Mouse (Mus musculus) limb, embryonic 14.5 days (tissue): ENCODE results near the gene Rasgrf2. TPM values are rescaled to one million over a fixed set of nuclear protein-coding genes. Genes with fewer than 3 reads are reported as not detected.
A peak's percentile ranks its signal among the peaks of the same experiment; 100 is the strongest.

ENCODE experiments used
- ATAC-seq: fragments of 200-750 bp; cut with Nextera tagmentation; 2 replicates; pipeline ENCODE4 v1.8.0; 2017; ENCODE audit warnings: low read depth, moderate number of reproducible peaks, moderate TSS enrichment; ENCODE audit not compliant: low FRiP score
- DNase-seq: peaks from one replicate; pipeline ENCODE4 v3.0.0-alpha.2; 2015; ENCODE audit warnings: low spot score
- H3K27ac ChIP-seq: fragments of 300-500 bp; sonication (generic); replicated peaks from 2 replicates; pipeline ENCODE4 v1.5.1; 2014; ENCODE audit warnings: low read depth, mild to moderate bottlenecking, low read length, moderate library complexity, mixed read lengths
- H3K27me3 ChIP-seq: fragments of 300-500 bp; sonication (generic); 2 replicates; pipeline ENCODE4 v1.6.1; 2014; ENCODE audit warnings: low read length, mixed read lengths; ENCODE audit not compliant: control insufficient read depth, insufficient read depth
- H3K36me3 ChIP-seq: fragments of 300-500 bp; sonication (generic); 2 replicates; pipeline ENCODE4 v1.6.1; 2014; ENCODE audit warnings: mild to moderate bottlenecking, low read length, moderate library complexity, mixed read lengths; ENCODE audit not compliant: control insufficient read depth, insufficient read depth
- H3K4me1 ChIP-seq: fragments of 300-500 bp; sonication (generic); 2 replicates; pipeline ENCODE4 v1.6.1; 2014; ENCODE audit warnings: antibody characterized with exemption, low read length, mixed read lengths; ENCODE audit not compliant: control insufficient read depth, insufficient read depth
- H3K4me2 ChIP-seq: fragments of 300-500 bp; sonication (generic); replicated peaks from 2 replicates; pipeline ENCODE4 v1.6.1; 2014; ENCODE audit warnings: low read depth, mild to moderate bottlenecking, low read length, moderate library complexity; ENCODE audit not compliant: severe bottlenecking
- H3K4me3 ChIP-seq: fragments of 300-500 bp; sonication (generic); replicated peaks from 2 replicates; pipeline ENCODE4 v1.5.1; 2014; ENCODE audit warnings: low read length
- H3K9ac ChIP-seq: fragments of 300-500 bp; sonication (generic); 2 replicates; pipeline ENCODE4 v1.6.1; 2014; ENCODE audit warnings: mild to moderate bottlenecking, low read depth, low read length, moderate library complexity; ENCODE audit not compliant: severe bottlenecking
- H3K9me3 ChIP-seq: fragments of 300-500 bp; sonication (generic); 2 replicates; pipeline ENCODE4 v1.6.1; 2016; ENCODE audit warnings: low read length; ENCODE audit not compliant: control insufficient read depth
- POLR2A ChIP-seq: fragments of 200-500 bp; IDR thresholded peaks from 2 replicates; pipeline ENCODE4 v1.8.0; 2012; ENCODE audit warnings: inconsistent platforms, mild to moderate bottlenecking, moderate library complexity, borderline replicate concordance; ENCODE audit not compliant: insufficient read depth, insufficient read length; ENCODE audit errors: extremely low read depth
- WGBS: fragments of 180-500 bp; shearing (Covaris S2); extraction: QIAGEN DNeasy Blood & Tissue Kit; methylation state at CpG from one replicate; pipeline ENCODE4 v1.1.7; 2014; 5-methylcytosine and 5-hydroxymethylcytosine counted together
- polyA plus RNA-seq, 2 experiments: library from polyadenylated mRNA; depleted of rRNA in 1 of 2; stranded (reverse) in 1 of 2; unstranded in 1 of 2; fragments of >200 nt; fragmentation: Nextera tagmentation in 1 of 2; extraction: Ambion mirVana in 1 of 2; gene quantifications; 2 replicates each; pipeline versions ENCODE4 v1.2.1 to v1.2.3; 2012 to 2014

Gene Rasgrf2
- polyA plus RNA-seq, 2 experiments, result 0.18 to 0.57 TPM

DNA sequence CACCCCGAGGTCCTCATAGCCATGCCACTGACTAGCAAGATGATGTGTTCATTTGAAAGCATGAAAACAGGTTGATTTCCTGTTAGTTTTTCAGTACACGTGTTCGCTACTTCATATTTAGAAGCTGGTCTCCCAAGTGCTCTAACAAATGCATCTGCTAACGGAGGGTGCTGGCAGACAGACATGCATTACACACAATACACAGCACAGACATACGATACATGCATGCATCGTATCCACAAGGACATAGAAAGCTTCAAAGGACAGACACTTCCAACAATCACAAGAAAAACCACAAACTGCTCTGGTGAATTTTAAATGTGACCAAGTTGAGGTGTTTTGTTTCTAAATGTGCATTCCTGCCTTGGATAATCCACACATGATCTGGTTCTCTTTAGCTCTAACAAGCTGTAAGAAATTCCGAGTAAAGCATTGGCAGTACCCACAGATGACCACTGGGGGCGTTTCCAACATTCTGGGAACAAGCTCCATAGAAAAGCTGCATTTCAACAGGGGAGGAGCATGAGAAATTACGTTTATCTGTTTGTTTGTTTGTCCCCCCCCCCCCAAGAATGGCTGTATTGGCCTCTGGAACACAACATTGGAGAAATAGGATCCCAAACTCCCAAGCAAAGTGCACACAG is 249.5 kb downstream of the Rasgrf2 start:
- no peak overlapping the region for H3K4me2 ChIP-seq
- H3K9ac ChIP-seq, result no peak overlapping the region
- no peak for TF ChIP-seq POLR2A
- DNase-seq, result peak; percentile 64
- H3K4me3 ChIP-seq, result no peak overlapping the region
- H3K36me3 ChIP-seq, result no peaks in the 10 kb centered on the region
- no peaks in the 10 kb centered on the region for H3K27me3 ChIP-seq
- no peak overlapping the region for H3K27ac ChIP-seq
- no peaks in the 10 kb centered on the region for H3K9me3 ChIP-seq
- 55% methylated on average over 9 of the region's 9 CpGs for WGBS
- no peaks in the 10 kb centered on the region for H3K4me1 ChIP-seq
- ATAC-seq, result no peak

GRCm38 (mm10) chr13:91880256-91880655 is 251.2 kb downstream of the Rasgrf2 start:
- Histone ChIP-seq H3K27me3 (no peaks in the 10 kb centered on the region), H3K36me3 (no peaks in the 10 kb centered on the region), H3K4me2 (no peak overlapping the region), H3K4me3 (no peak overlapping the region), H3K9ac (no peak overlapping the region), H3K4me1 (no peaks in the 10 kb centered on the region), H3K27ac (no peak overlapping the region), H3K9me3 (no peaks in the 10 kb centered on the region)
- DNase-seq (no peak), ATAC-seq (no peak)
- TF ChIP-seq POLR2A, result no peak
- 88% methylated on average over 4 of the region's 4 CpGs for WGBS

DNA sequence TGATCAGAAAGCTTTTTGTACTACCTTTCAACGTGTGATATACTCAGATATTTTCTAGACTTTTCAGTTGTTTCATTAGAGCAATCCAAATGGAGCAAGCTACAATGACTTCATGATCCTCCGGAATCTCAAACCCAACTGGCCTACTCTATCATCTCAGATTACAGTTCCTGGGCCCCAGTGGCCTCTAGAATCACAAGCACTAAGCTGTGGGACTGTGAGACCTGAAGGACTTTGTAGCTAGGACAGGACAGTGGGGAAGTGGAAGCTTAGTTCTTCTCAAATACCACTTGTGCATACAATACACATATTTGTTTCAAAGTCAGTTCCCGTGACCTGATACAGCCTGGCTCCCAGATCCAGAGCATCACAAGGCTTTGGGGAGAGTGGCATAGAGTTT is 253.5 kb downstream of the Rasgrf2 start:
- Histone ChIP-seq H3K27me3 (no peaks in the 10 kb centered on the region), H3K9me3 (no peaks in the 10 kb centered on the region), H3K27ac (no peak overlapping the region), H3K36me3 (no peaks in the 10 kb centered on the region), H3K4me1 (peaks cover 6% of the 10 kb centered on the region; the same call in 1 of the 2 replicates), H3K9ac (no peak overlapping the region), H3K4me2 (no peak overlapping the region), H3K4me3 (no peak overlapping the region)
- no peak for TF ChIP-seq POLR2A
- WGBS, result 68% methylated on average over 3 of the region's 3 CpGs
- DNase-seq (no peak), ATAC-seq (no peak)

GRCm38 (mm10) chr13:91877350-91877749 is 254.1 kb downstream of the Rasgrf2 start:
- Histone ChIP-seq H3K36me3 (no peaks in the 10 kb centered on the region), H3K27me3 (no peaks in the 10 kb centered on the region), H3K9me3 (no peaks in the 10 kb centered on the region), H3K9ac (no peak overlapping the region), H3K27ac (no peak overlapping the region), H3K4me2 (no peak overlapping the region), H3K4me1 (peaks cover 6% of the 10 kb centered on the region; the same call in 1 of the 2 replicates), H3K4me3 (no peak overlapping the region)
- TF ChIP-seq POLR2A, result no peak
- ATAC-seq (no peak), DNase-seq (no peak)
- WGBS, result 81% methylated on average over 10 of the region's 10 CpGs

DNA sequence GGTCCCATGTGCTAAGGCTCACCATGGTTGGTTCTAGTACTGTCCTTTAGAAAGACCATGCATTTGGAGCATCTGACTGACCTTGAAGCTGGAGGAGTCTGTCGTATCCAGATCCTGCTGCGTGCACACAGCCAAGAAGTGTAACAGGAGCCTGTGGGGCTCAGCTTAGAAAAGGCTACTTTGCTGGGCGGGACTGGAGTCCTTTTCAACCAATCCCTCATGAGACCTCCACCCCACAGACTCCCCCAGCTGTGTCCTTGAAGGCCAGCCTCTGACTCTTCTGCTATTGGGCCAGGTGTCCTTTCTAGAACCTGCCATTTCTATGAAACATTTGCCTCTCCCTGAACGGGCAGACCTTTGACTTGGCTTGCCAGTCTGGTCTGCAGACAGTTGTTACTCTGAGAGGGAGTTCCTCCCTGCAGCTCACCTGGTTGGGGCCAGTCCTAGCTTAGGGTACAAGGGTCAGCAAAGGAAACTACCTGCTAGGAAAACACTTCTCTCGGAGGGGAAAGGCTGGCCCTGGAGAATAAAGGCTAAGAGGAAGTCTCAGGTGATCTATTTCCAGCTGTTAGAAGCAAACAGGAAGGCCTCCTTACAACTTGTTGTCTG is 254.6 kb downstream of the Rasgrf2 start, which contains the start of gene Ckmt2:
Gene Ckmt2 (minus strand): TSS at position 145 of the 609 bp plus-strand sequence.
- no peak for TF ChIP-seq POLR2A
- H3K4me3 ChIP-seq, result no peak within 1 kb of the TSS
- H3K9me3 ChIP-seq, result no peaks in the 10 kb centered on the region
- no peaks in the 10 kb centered on the region for H3K27me3 ChIP-seq
- peaks cover 6% of the 10 kb centered on the region; the same call in 1 of the 2 replicates for H3K4me1 ChIP-seq
- no peak within 1 kb of the TSS for H3K27ac ChIP-seq
- no peak within 1 kb of the TSS for H3K4me2 ChIP-seq
- no peaks in the 10 kb centered on the region for H3K36me3 ChIP-seq
- ATAC-seq, result no peak
- DNase-seq, result no peak
- no peak within 1 kb of the TSS for H3K9ac ChIP-seq
- WGBS, result 64% methylated on average over 5 of the region's 5 CpGs
